Mouse (Mus musculus): ENCODE results near the gene Olfr1314. TPM values are rescaled to one million over a fixed set of nuclear protein-coding genes. Genes with fewer than 3 reads are reported as not detected.

The Olfr1314 gene
- total RNA-seq (2023): not detected

GRCm38 (mm10) chr2:112096681-112097080 is at the start of gene Olfr1314:
TSS of gene Olfr1314 (minus strand) at chr2:112096781.

DNA sequence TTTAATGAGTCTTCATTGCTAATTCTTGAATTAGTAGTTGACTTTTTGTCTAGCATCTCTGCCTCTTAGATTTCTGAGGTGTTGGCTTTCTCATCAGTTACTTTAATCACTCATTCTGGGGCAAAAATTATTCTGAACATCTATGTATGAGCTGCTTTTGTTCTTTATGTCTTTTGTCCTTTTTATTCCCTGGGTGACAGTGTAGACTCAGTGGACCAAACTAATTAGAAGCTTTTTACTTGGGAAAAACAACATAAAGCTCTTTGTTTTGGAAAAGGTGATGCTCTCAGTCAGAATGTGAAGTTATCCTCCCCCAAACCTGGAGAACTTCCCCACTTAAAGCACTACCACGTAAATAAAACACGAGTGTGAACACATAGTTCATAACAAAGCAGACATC is 43.4 kb upstream of the Olfr1314 start, which contains the start of gene Olfr1317:
Olfr1317 (plus strand) TSS at position 301 of the 400 bp plus-strand sequence.

GRCm38 (mm10) chr2:112134877-112135276 is 38.3 kb upstream of the Olfr1314 start, which contains the start of gene Olfr1316:
TSS of gene Olfr1316 (minus strand) at chr2:112134977.

GRCm38 (mm10) chr2:112115340-112115739 is 18.8 kb upstream of the Olfr1314 start, which contains the start of gene Olfr1315-ps1:
TSS of gene Olfr1315-ps1 (minus strand) at chr2:112115440.

DNA sequence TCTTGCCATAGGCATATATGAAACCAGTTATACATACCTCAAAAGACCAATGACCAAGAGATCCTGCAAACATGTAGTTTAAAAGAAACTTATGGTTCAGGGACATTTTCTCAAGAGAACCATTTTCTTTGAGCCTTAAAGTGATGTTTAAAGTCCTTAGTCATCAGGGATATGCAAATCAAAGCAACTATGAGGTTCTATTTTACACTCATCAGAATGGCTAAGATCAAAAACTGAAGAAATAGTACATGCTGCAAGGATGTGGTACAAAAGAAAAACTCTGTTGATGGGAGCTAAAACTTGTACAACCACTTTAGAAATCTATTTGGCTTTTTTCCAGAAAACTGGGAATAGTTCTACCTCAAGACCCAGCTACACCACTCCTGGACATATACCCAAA is 18.8 kb downstream of the Olfr1314 start, which contains the start of gene Olfr1313:
Olfr1313 (minus strand) TSS at position 101 of the 400 bp plus-strand sequence.

GRCm38 (mm10) chr2:112050138-112050537 is 46.4 kb downstream of the Olfr1314 start, which contains the start of gene Olfr1312:
TSS of gene Olfr1312 (minus strand) at chr2:112050238.

Other genes starting within 250 kb of the Olfr1314 start
- gene Olfr1305, start 219.6 kb downstream of the Olfr1314 start, total RNA-seq (2023): not detected
- gene Olfr1306, start 180.5 kb downstream of the Olfr1314 start, total RNA-seq (2023): not detected
- under 1 TPM; 0.15 to 0.17 TPM for gene Olfr1307, start 147.3 kb downstream of the Olfr1314 start, total RNA-seq (2023)
- gene Olfr1308, start 131.8 kb downstream of the Olfr1314 start, total RNA-seq (2023): not detected
- gene Olfr1309, start 106.5 kb downstream of the Olfr1314 start, total RNA-seq (2023): not detected
- gene Olfr1310, start 84.1 kb downstream of the Olfr1314 start, total RNA-seq (2023): not detected
- not detected for gene Olfr1311, start 72.4 kb downstream of the Olfr1314 start, total RNA-seq (2023)
- gene Olfr1312, start 46.5 kb downstream of the Olfr1314 start, total RNA-seq (2023): not detected
- not detected for gene Olfr1313, start 18.9 kb downstream of the Olfr1314 start, total RNA-seq (2023)
- gene Olfr1315-ps1, start 18.7 kb upstream of the Olfr1314 start, total RNA-seq (2023): not detected
- gene Olfr1316, start 38.2 kb upstream of the Olfr1314 start, total RNA-seq (2023): not detected
- not detected for gene Olfr1317, start 43.5 kb upstream of the Olfr1314 start, total RNA-seq (2023)
- gene Olfr1318, start 57.4 kb upstream of the Olfr1314 start, total RNA-seq (2023): not detected
- 10 to 100 TPM; 60.3 TPM for gene Lpcat4, start 142.7 kb upstream of the Olfr1314 start, total RNA-seq (2023)
- not detected for gene Nutm1, start 162.5 kb upstream of the Olfr1314 start, total RNA-seq (2023)
- gene Nop10, start 165.1 kb upstream of the Olfr1314 start, total RNA-seq (2023): 10 to 100 TPM; 65.6 to 74.8 TPM
- 100 to 1,000 TPM; 121 to 133 TPM for gene Slc12a6, start 169.0 kb upstream of the Olfr1314 start, total RNA-seq (2023)
- 1 to 10 TPM in 1 of 2 experiments, not detected in 1; 1.3 TPM for gene Gm21985, start 169.5 kb upstream of the Olfr1314 start, total RNA-seq (2023)

Measured in T-cell, adult 66 days (primary cell).